Mouse (Mus musculus) bone marrow macrophage, adult 2 months (primary cell): Measurements from ENCODE around the gene Acss3.

Experiments used
- CTCF ChIP-seq: IDR thresholded peaks from 2 replicates; pipeline ENCODE4 v1.5.1; 2012; ENCODE audit warnings: low read depth, mild to moderate bottlenecking, low read length, moderate library complexity
- POLR2A ChIP-seq: IDR thresholded peaks from 2 replicates; pipeline ENCODE4 v1.6.1; 2012; ENCODE audit warnings: mild to moderate bottlenecking, low read depth, low read length, borderline replicate concordance

DNA sequence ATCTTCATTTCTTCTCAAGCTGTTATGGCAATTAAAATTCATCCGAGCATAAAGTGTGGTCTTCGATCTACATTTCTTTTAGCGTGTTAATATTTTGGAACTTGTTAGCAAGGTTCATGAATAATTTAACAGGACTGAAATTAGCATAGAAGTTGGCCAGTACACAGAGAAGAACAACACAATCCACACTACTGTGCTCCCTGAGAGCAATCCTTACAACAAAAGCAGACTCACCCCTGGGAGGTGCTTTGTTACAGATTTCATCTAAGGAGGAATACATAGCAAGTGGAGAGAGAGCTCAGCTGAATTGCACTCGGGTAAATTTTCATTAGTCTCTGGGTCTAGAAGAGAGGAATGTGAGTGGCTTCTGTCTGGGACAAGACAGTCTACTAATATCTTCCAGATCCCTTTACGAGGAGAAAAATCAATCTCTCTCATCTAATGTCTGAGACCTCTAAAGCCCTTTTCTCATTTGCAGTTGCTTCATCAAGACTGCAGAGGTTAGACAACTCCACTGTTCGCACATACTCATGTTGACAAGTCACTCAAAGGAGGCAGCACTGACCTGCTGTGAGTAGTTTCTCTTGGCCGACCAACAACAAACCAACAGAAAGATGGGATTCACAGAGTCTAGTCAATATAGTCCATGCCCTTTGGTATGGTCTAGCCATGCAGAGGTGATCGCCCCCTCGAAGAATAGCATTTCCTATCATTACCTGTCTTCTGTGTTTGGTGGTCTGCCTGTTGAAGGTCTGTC lies 194.7 kb downstream of the Acss3 start:
- TF ChIP-seq POLR2A = no peak
- TF ChIP-seq CTCF = no peak
